Mouse (Mus musculus): ENCODE measurements around the gene Pus10. TPM values are rescaled to one million over a fixed set of nuclear protein-coding genes. Genes with fewer than 3 reads are reported as not detected.

The Pus10 gene
- polyA plus RNA-seq (2016; fragmentation: Nextera tagmentation; extraction: Ambion mirVana) = 20.9 and 22.2 TPM in 2 replicates

- 0 out of 2 replicates have a peak, but pooled peaks cover 3% of the 10 kb centered on the region for H3K36me3 ChIP-seq
- peak within 1 kb of the TSS; percentile 72 for H3K4me3 ChIP-seq
- under 1% methylated on average over 39 of the region's 40 CpGs for WGBS
- peak within 1 kb of the TSS; percentile 64 for H3K4me2 ChIP-seq (replicated peaks)
- peak within 1 kb of the TSS; percentile 93 for H3K27ac ChIP-seq
- no peaks in the 10 kb centered on the region for H3K27me3 ChIP-seq
- peaks cover 11% of the 10 kb centered on the region for H3K4me1 ChIP-seq
- peak within 1 kb of the TSS; percentile 84 for H3K9ac ChIP-seq
- no peaks in the 10 kb centered on the region for H3K9me3 ChIP-seq (replicated peaks)
- peak; percentile 68 for ATAC-seq (ENCODE audit: low FRiP score)
Measured at GRCm38 (mm10) chr11:23665311-23665786, at the start of gene Pus10. Gene Pus10, plus strand, starts transcription at chr11:23665674.

- no peak overlapping the region for H3K27ac ChIP-seq
- H3K4me2 ChIP-seq (replicated peaks) = no peak overlapping the region
- ATAC-seq (ENCODE audit: low FRiP score) = no peak
Measured at GRCm38 (mm10) chr11:23618995-23619394, 46.5 kb upstream of the Pus10 start.

DNA sequence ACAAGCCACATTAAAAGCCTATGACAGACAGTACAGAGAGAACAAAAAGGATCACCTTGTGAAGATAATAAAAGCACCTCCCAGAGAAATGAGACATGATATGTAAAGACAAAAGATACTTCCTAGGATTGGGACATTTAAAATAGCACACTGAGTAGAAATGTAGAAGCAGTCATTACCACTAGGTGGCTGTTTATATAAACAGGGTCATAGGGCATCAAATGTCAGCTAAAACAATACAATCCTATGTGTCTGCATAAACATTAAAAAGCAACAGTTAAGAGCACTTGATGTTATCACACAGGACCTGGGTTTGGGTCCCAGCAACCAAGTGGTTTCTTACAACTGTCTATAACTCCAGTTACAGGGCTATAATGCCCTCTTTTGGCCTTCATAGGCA is 34.8 kb upstream of the Pus10 start:
- no peaks in the 10 kb centered on the region for H3K9me3 ChIP-seq (replicated peaks)
- no peak overlapping the region for H3K9ac ChIP-seq
- peaks cover 8% of the 10 kb centered on the region for H3K36me3 ChIP-seq
- peaks cover 6% of the 10 kb centered on the region for H3K4me1 ChIP-seq
- H3K27me3 ChIP-seq = no peaks in the 10 kb centered on the region
- no peak overlapping the region for H3K27ac ChIP-seq
- no peak overlapping the region for H3K4me2 ChIP-seq (replicated peaks)
- no peak for ATAC-seq (ENCODE audit: low FRiP score)
- H3K4me3 ChIP-seq = no peak overlapping the region

More at GRCm38 (mm10) chr11:23618995-23619394, 46.5 kb upstream of the Pus10 start:
- no peaks in the 10 kb centered on the region for H3K9me3 ChIP-seq (replicated peaks)
- H3K4me1 ChIP-seq = no peaks in the 10 kb centered on the region
- H3K27me3 ChIP-seq = no peaks in the 10 kb centered on the region
- 89% methylated on average over 5 of the region's 5 CpGs for WGBS
- H3K9ac ChIP-seq = no peak overlapping the region
- peaks cover 36% of the 10 kb centered on the region for H3K36me3 ChIP-seq
- H3K4me3 ChIP-seq = no peak overlapping the region

DNA sequence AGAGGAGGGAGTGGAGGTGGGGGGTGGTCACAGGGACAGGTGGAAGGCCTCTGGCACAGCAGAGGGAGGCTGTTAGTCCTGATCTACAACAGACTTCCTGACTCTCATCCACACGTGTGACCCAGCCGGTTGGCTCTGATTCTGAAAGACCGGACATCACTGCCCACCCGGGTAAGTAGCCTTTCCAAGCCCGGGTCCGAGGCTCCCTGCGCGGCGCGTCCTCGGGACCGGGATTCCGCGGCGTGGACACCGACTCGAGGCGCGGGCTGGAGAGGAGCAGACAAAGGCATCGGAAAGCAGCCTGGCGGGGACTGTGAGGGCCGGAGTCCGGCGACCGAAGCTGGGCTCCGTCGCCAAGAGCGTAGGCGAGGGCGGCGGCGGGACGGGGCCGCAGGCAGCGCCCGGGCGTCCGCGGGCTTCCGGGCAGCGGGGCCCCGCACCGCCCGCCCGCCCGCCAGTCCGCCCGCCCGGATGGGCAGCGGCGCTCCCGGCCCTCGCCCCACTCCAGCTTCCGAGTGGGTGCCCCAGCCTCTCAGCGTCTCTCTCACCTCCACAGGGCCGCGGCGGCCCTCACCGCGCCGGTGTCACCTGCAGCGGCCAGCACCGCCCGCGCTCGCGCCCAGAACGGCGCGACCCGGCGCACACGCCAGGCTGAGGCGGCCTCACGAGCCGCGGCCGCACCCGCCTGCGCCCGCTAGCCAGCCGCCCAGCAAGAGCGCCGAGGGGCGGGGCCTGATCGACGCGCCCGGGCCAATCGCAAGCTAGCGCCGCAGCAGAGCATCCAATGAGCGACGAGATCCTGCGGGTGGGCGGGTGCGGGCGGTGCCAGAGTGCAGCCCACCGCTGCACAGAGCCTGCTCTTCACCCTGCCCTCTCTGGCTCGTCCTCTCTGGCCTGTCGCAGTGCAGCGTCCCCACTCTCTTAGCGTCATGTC is 32.3 kb upstream of the Pus10 start, which contains the start of gene 0610010F05Rik:
Gene 0610010F05Rik (minus strand): TSS at position 695 of the 934 bp plus-strand sequence.
- H3K9me3 ChIP-seq (replicated peaks) = no peaks in the 10 kb centered on the region
- ATAC-seq (ENCODE audit: low FRiP score) = peak; percentile 100
- WGBS = under 1% methylated on average over 94 of the region's 103 CpGs
- H3K4me1 ChIP-seq = peaks cover 6% of the 10 kb centered on the region
- H3K27me3 ChIP-seq = no peaks in the 10 kb centered on the region
- peak within 1 kb of the TSS; percentile 87 for H3K4me3 ChIP-seq
- peak within 1 kb of the TSS; percentile 55 for H3K4me2 ChIP-seq (replicated peaks)
- H3K27ac ChIP-seq = peak within 1 kb of the TSS; percentile 95
- H3K9ac ChIP-seq = peak within 1 kb of the TSS; percentile 94
- H3K36me3 ChIP-seq = peaks cover 2% of the 10 kb centered on the region; the same call in 1 of the 2 replicates

GRCm38 (mm10) chr11:23633879-23634215 is 31.6 kb upstream of the Pus10 start:
- ATAC-seq (ENCODE audit: low FRiP score) = no peak; the same call in 1 of the 2 replicates
- Histone ChIP-seq H3K27ac (peak overlapping the region; percentile 95), H3K9ac (peak overlapping the region; percentile 94; the same call in 1 of the 2 replicates), H3K27me3 (no peaks in the 10 kb centered on the region), H3K4me3 (peak overlapping the region; percentile 87), H3K4me2 (replicated peaks) (peak overlapping the region; percentile 55), H3K4me1 (peaks cover 6% of the 10 kb centered on the region), H3K36me3 (no peaks in the 10 kb centered on the region), H3K9me3 (replicated peaks) (no peaks in the 10 kb centered on the region)
- WGBS = 15% methylated on average over 7 of the region's 7 CpGs

DNA sequence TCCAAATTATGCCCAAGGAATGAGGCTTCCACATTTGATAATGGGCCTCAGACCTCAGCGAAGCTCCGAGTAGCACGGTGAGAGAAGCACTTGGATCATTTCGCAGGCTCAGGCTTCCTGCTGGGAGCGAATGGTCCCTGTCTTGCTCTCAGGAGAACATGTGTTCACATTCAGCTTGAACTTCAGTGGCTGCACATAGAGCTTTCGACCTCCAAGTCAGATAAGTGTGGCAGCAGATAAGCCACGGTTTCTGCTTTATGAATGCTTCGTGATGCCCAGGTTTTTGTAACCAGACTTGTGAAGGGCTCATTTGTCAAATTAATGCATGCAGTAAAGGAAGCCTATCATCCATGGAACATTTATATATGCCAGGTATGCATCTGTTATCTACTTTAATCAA is 30.9 kb upstream of the Pus10 start:
- WGBS = 67% methylated on average over 8 of the region's 8 CpGs
- Histone ChIP-seq H3K4me1 (peaks cover 6% of the 10 kb centered on the region), H3K27me3 (no peaks in the 10 kb centered on the region), H3K9me3 (replicated peaks) (no peaks in the 10 kb centered on the region), H3K27ac (no peak overlapping the region), H3K36me3 (no peaks in the 10 kb centered on the region), H3K4me3 (no peak overlapping the region), H3K9ac (no peak overlapping the region), H3K4me2 (replicated peaks) (no peak overlapping the region)
- no peak for ATAC-seq (ENCODE audit: low FRiP score)

DNA sequence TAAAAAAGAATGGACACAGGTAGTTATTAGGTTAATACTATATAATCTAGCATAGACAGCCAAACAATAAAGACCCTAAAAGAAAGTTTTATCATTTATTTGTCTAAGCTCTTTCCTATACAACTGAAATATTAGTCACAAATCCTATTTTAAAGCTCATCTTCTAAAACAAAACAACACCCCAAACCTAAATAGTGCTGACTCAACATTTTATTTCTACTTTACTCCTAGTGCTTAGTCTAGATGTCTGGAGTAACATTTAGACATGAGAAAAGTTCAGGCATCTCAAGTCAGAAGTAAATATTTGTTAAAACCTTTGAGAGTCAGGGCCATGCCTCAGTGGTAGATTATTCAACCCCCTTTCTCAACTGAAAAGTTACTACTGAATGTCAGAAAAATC is 18.0 kb upstream of the Pus10 start:
- H3K4me1 ChIP-seq = no peaks in the 10 kb centered on the region
- ATAC-seq (ENCODE audit: low FRiP score) = no peak
- H3K9me3 ChIP-seq (replicated peaks) = no peaks in the 10 kb centered on the region
- no peaks in the 10 kb centered on the region for H3K27me3 ChIP-seq
- no peak overlapping the region for H3K4me2 ChIP-seq (replicated peaks)
- H3K9ac ChIP-seq = no peak overlapping the region
- H3K36me3 ChIP-seq = peaks cover 38% of the 10 kb centered on the region
- no peak overlapping the region for H3K4me3 ChIP-seq
- H3K27ac ChIP-seq = no peak overlapping the region

- H3K9me3 ChIP-seq (replicated peaks) = no peaks in the 10 kb centered on the region
- no peaks in the 10 kb centered on the region for H3K27me3 ChIP-seq
- H3K4me1 ChIP-seq = no peaks in the 10 kb centered on the region
- H3K9ac ChIP-seq = no peak overlapping the region
- H3K4me2 ChIP-seq (replicated peaks) = no peak overlapping the region
- 91% methylated on average over 3 of the region's 3 CpGs for WGBS
- H3K4me3 ChIP-seq = no peak overlapping the region
- no peak for ATAC-seq (ENCODE audit: low FRiP score)
- no peak overlapping the region for H3K27ac ChIP-seq
- peaks cover 38% of the 10 kb centered on the region for H3K36me3 ChIP-seq
Measured at GRCm38 (mm10) chr11:23647835-23648234, 17.6 kb upstream of the Pus10 start.

DNA sequence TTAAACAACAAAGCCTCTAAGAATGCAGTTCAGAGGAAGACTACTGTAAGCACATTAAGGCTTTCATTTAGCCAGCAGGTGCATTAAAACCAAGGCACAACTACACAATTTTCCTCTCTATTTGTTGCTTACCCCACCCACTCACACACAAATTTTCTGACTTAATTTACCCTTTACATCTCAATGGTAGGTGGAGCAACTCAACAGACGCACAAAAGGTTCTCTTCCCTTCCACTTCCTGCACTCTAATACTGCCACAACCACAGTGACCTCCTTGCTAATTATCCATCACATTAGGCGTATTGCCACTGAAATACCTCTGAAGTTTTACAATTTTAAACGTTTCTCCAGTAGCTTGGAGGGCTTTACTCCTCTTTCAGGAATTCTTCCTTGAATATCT is 11.8 kb upstream of the Pus10 start:
- no peaks in the 10 kb centered on the region for H3K9me3 ChIP-seq (replicated peaks)
- H3K9ac ChIP-seq = no peak overlapping the region
- H3K4me3 ChIP-seq = no peak overlapping the region
- H3K27me3 ChIP-seq = no peaks in the 10 kb centered on the region
- H3K36me3 ChIP-seq = peaks cover 17% of the 10 kb centered on the region
- no peaks in the 10 kb centered on the region for H3K4me1 ChIP-seq
- 64% methylated on average over 3 of the region's 3 CpGs for WGBS
- H3K27ac ChIP-seq = no peak overlapping the region
- no peak overlapping the region for H3K4me2 ChIP-seq (replicated peaks)
- ATAC-seq (ENCODE audit: low FRiP score) = no peak

- no peak for ATAC-seq (ENCODE audit: low FRiP score)
- no peak overlapping the region for H3K4me3 ChIP-seq
- WGBS = 94% methylated on average over 2 of the region's 2 CpGs
- H3K4me2 ChIP-seq (replicated peaks) = no peak overlapping the region
- no peaks in the 10 kb centered on the region for H3K9me3 ChIP-seq (replicated peaks)
- no peaks in the 10 kb centered on the region for H3K27me3 ChIP-seq
- no peak overlapping the region for H3K9ac ChIP-seq
- peaks cover 2% of the 10 kb centered on the region for H3K4me1 ChIP-seq
- H3K36me3 ChIP-seq = no peaks in the 10 kb centered on the region
- H3K27ac ChIP-seq = no peak overlapping the region
Measured at GRCm38 (mm10) chr11:23657791-23658190, 7.7 kb upstream of the Pus10 start.

GRCm38 (mm10) chr11:23664232-23664631 is 1.2 kb upstream of the Pus10 start:
- no peak for ATAC-seq (ENCODE audit: low FRiP score)
- Histone ChIP-seq H3K4me2 (replicated peaks) (no peak overlapping the region), H3K4me3 (no peak overlapping the region), H3K4me1 (peaks cover 11% of the 10 kb centered on the region), H3K36me3 (0 out of 2 replicates have a peak, but pooled peaks cover 3% of the 10 kb centered on the region), H3K27ac (no peak overlapping the region), H3K27me3 (no peaks in the 10 kb centered on the region), H3K9me3 (replicated peaks) (no peaks in the 10 kb centered on the region), H3K9ac (no peak overlapping the region)

DNA sequence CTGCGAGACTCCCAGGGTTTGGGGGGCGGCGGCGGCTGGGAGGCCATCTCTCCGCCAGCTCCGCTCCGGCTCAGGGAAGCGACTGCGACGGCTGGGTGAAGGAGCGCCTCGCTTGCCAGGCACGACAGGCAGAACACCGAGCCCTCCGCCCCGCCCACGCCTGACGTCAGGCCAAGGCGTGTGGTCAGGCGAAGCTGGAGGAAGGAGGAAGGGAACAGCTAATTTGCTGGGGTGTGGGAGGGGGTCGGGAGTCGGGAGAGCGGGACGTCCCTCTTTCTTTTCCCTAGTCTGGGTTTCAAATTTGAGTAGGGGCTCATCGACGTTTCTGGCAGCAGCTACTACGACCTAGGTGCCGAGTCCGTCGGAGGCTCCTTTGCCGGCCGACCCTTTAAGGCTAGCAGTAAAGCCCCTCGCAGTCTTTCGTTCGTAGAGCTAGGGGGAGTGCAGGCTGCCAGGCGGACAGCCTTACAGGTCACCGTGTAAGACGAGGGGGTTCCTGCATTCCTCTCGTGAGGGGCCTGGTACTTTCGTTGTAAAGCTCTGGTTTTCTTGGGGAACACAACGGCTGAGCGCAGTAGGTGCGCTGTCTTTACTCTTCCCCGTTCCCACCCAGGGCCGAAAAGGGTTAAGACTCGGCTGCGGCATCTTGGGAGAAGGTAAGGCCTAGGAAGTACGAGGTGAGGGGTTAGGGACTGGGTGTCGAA is 476 bp downstream of the Pus10 start, which contains the start of gene Pex13:
Gene Pex13 (minus strand): TSS at position 162 of the 704 bp plus-strand sequence.
- 0 out of 2 replicates have a peak, but pooled peaks cover 3% of the 10 kb centered on the region for H3K36me3 ChIP-seq
- peak; percentile 99 for ATAC-seq (ENCODE audit: low FRiP score)
- H3K9ac ChIP-seq = peak within 1 kb of the TSS; percentile 84
- under 1% methylated on average over 49 of the region's 49 CpGs for WGBS
- H3K27ac ChIP-seq = peak within 1 kb of the TSS; percentile 93
- H3K4me2 ChIP-seq (replicated peaks) = peak within 1 kb of the TSS; percentile 64
- H3K9me3 ChIP-seq (replicated peaks) = no peaks in the 10 kb centered on the region
- H3K27me3 ChIP-seq = no peaks in the 10 kb centered on the region
- peaks cover 11% of the 10 kb centered on the region for H3K4me1 ChIP-seq
- H3K4me3 ChIP-seq = peak within 1 kb of the TSS; percentile 72
